Mouse (Mus musculus) liver, adult 2 months (tissue): Measurements from ENCODE around the gene Cyfip1. TPM values are rescaled to one million over a fixed set of nuclear protein-coding genes. Genes with fewer than 3 reads are reported as not detected.
A peak's percentile ranks its signal among the peaks of the same experiment; 100 is the strongest.

Experiments used
- DNase-seq: peaks from one replicate; pipeline ENCODE4 v3.0.0-alpha.2; 2011; ENCODE audit warnings: low read depth, low spot score; ENCODE audit errors: extremely low read depth
- H3K27ac ChIP-seq: fragments of 200-500 bp; replicated peaks from 2 replicates; pipeline ENCODE4 v1.5.1; 2012; ENCODE audit warnings: low read depth, mild to moderate bottlenecking, control low read depth, inconsistent platforms, low read length; ENCODE audit not compliant: insufficient read depth
- H3K27me3 ChIP-seq: fragments of 200-500 bp; 2 replicates; pipeline ENCODE4 v1.6.1; 2012; ENCODE audit warnings: mild to moderate bottlenecking, moderate library complexity, low read length, inconsistent platforms; ENCODE audit not compliant: control insufficient read depth, insufficient read depth
- H3K36me3 ChIP-seq: fragments of 200-500 bp; 2 replicates; pipeline ENCODE4 v1.6.1; 2012; ENCODE audit warnings: low read length, inconsistent platforms; ENCODE audit not compliant: control insufficient read depth, insufficient read depth
- H3K4me1 ChIP-seq: fragments of 200-500 bp; 2 replicates; pipeline ENCODE4 v1.6.1; 2011; ENCODE audit warnings: low read length; ENCODE audit not compliant: control insufficient read depth, insufficient read depth
- H3K4me3 ChIP-seq: fragments of 200-500 bp; 2 replicates; pipeline ENCODE4 v1.5.1; 2011; ENCODE audit warnings: low read depth, mild to moderate bottlenecking, control low read depth, low read length, moderate library complexity; ENCODE audit not compliant: insufficient read depth
- H3K79me2 ChIP-seq: fragments of 200-500 bp; 2 replicates; pipeline ENCODE4 v1.6.1; 2012; ENCODE audit warnings: inconsistent platforms, mild to moderate bottlenecking, low read length, moderate library complexity; ENCODE audit not compliant: control insufficient read depth, insufficient read depth
- H3K9ac ChIP-seq: fragments of 200-500 bp; 2 replicates; pipeline ENCODE4 v1.6.1; 2012; ENCODE audit warnings: low read depth, mild to moderate bottlenecking, control low read depth, inconsistent platforms, low read length
- CTCF ChIP-seq: fragments of 200-500 bp; IDR thresholded peaks from 2 replicates; pipeline ENCODE4 v1.5.1; 2011; ENCODE audit warnings: low read depth, low read length, control low read depth
- POLR2A ChIP-seq: fragments of 200-500 bp; IDR thresholded peaks from 2 replicates; pipeline ENCODE4 v1.6.1; 2011; ENCODE audit warnings: low read length, control low read depth; ENCODE audit not compliant: insufficient read depth; ENCODE audit errors: extremely low read depth
- WGBS: fragments of 180-500 bp; shearing (Covaris S2); methylation state at CpG from one replicate; pipeline ENCODE4 v1.1.7; 2018; 5-methylcytosine and 5-hydroxymethylcytosine counted together
- polyA plus RNA-seq: library from polyadenylated mRNA; depleted of rRNA; stranded (reverse); fragments of >200 nt; gene quantifications from 2 replicates; pipeline ENCODE4 v1.2.3, GENCODE M21; 2012; rRNA removed
- total RNA-seq: library from RNA; depleted of rRNA; stranded (reverse); fragments of >200 nt; gene quantifications from 2 replicates; pipeline ENCODE4 v1.2.3, GENCODE M21; 2014; rRNA removed

Cyfip1 gene
- total and polyA plus RNA-seq, 2 experiments = 17.3 to 45.0 TPM

DNA sequence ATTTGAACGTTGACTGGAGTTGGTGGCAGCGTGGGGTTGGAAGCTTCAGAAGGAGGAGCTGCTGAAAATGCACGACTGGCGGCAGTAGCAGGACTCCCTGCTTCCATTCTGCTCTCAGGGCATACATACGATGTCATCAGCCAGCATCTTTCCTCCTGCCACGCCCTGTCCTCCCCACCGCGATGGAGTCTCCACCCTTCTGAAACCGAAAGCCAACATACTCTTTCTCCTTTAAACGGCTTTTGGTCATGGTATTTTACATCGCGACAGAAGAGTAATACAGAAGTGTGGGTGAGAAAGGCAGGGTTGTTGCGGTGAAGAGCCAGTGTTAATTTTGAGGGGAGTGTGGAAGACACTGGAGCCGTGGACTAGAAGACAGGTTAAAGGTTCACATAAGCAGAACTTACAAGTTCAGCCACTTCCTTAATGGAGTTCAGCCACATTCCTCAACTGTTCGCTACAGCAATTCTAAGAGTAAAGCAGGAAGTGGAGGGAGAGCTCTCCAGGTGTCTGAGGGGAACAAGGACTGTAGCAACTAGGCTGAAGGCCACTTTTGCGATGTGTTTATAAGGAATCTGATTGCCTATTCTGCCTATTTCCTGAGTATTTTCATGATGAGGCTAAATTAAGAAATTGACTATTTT, 126.8 kb downstream of the Cyfip1 start:
- Histone ChIP-seq H3K9ac (no peak overlapping the region), H3K27me3 (no peaks in the 10 kb centered on the region), H3K27ac (no peak overlapping the region), H3K79me2 (no peaks in the 10 kb centered on the region), H3K36me3 (no peaks in the 10 kb centered on the region), H3K4me1 (peaks cover 4% of the 10 kb centered on the region; the same call in 1 of the 2 replicates), H3K4me3 (peak overlapping the region; percentile 37)
- WGBS = 56% methylated on average over 16 of the region's 16 CpGs
- TF ChIP-seq CTCF (no peak), POLR2A (no peak)
- DNase-seq = no peak

DNA sequence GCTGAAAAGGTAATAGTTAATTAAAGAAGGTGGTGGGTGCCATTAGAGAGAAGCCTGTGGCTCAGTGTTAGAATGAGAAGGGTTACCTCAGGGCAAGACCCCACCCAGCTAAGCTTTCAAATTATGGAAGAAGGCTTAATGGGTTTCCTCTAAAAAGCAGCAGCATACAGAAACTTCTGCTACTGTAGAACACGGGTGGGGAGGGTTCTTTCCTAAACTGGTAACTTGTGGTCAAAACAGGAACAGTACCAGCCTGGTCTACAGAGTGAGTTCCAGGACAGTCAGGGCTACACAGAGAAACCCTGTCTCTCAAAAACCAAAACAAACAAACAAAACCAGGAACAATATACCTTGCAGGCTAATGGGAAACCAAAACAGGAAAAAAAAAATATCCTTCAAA, 127.9 kb downstream of the Cyfip1 start:
- WGBS = 83% methylated on average over 1 of the region's 1 CpGs
- Histone ChIP-seq H3K4me1 (peaks cover 4% of the 10 kb centered on the region; the same call in 1 of the 2 replicates), H3K9ac (no peak overlapping the region), H3K27ac (no peak overlapping the region), H3K79me2 (no peaks in the 10 kb centered on the region), H3K27me3 (no peaks in the 10 kb centered on the region), H3K4me3 (no peak overlapping the region), H3K36me3 (no peaks in the 10 kb centered on the region)
- no peak for TF ChIP-seq CTCF
- TF ChIP-seq POLR2A = no peak
- DNase-seq = no peak

DNA sequence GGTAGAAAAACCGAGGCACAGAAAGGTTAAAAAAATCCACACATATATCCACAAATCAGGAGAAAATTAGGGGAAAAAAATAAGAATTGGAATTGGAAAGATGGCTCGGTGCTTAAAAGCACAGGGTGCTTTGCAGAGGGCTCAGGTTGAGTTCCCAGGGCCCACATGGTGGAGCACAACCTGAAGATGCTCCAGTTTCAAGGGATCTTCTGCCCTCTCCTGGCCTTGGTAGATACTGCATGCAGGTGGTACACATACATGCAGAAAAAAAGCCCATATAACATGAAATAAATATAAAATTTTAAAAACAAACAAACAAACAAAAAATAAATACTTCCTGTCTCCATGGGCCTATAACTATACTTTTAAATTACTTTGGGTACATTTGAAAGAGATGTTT, 132.9 kb downstream of the Cyfip1 start:
- H3K79me2 ChIP-seq = no peaks in the 10 kb centered on the region
- H3K9ac ChIP-seq = no peak overlapping the region
- H3K27me3 ChIP-seq = no peaks in the 10 kb centered on the region
- WGBS = 94% methylated on average over 2 of the region's 2 CpGs
- no peaks in the 10 kb centered on the region for H3K4me1 ChIP-seq
- no peak overlapping the region for H3K4me3 ChIP-seq
- H3K27ac ChIP-seq = no peak overlapping the region
- TF ChIP-seq CTCF (peak; percentile 22; the same call in 1 of the 2 replicates), POLR2A (no peak)
- no peak for DNase-seq
- no peaks in the 10 kb centered on the region; the same call in 1 of the 2 replicates for H3K36me3 ChIP-seq

DNA sequence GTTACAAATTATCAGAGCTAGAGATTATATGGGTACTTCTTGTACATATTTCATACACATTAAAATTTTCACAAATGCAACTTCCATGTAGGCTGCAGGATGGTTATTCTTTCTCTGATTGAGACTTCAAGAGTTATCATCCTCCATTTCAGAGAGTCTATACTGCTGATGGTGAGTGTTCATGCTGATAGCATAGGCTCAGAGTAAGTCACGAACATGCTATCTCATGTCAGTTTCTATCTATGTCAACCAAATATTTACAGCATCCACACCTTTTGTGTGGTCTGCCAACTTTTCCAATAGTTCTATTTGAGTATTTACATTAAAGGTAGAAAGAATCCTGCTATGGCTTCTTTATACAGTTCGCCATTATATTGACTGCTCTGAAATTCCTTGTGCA, 140.0 kb downstream of the Cyfip1 start:
- Histone ChIP-seq H3K27me3 (no peaks in the 10 kb centered on the region), H3K4me3 (no peak overlapping the region), H3K79me2 (no peaks in the 10 kb centered on the region; the same call in 1 of the 2 replicates), H3K9ac (no peak overlapping the region), H3K27ac (no peak overlapping the region), H3K36me3 (no peaks in the 10 kb centered on the region; the same call in 1 of the 2 replicates), H3K4me1 (no peaks in the 10 kb centered on the region)
- TF ChIP-seq POLR2A (no peak), CTCF (no peak)
- WGBS = 98% methylated on average over 2 of the region's 2 CpGs
- no peak for DNase-seq

Other genes with a start within 250 kb of the Cyfip1 start
- gene Siglech, start 73.6 kb upstream of the Cyfip1 start, total RNA-seq = 0.28 and 0.54 TPM in 2 replicates
- 0.52 and 0.93 TPM in 2 replicates for gene Siglech, start 73.6 kb upstream of the Cyfip1 start, polyA plus RNA-seq
- 3.6 and 5.1 TPM in 2 replicates for gene Tubgcp5, start 47.6 kb upstream of the Cyfip1 start, total RNA-seq
- 1.2 and 1.5 TPM in 2 replicates for gene Tubgcp5, start 47.6 kb upstream of the Cyfip1 start, polyA plus RNA-seq
- 17.8 and 19.5 TPM in 2 replicates for gene Nipa2, start 120.7 kb downstream of the Cyfip1 start, total RNA-seq
- gene Nipa2, start 120.7 kb downstream of the Cyfip1 start, polyA plus RNA-seq = 7.2 and 9.3 TPM in 2 replicates
- 1.9 and 2.9 TPM in 2 replicates for gene Nipa1, start 178.2 kb downstream of the Cyfip1 start, total RNA-seq
- gene Nipa1, start 178.2 kb downstream of the Cyfip1 start, polyA plus RNA-seq = 0.98 and 1.1 TPM in 2 replicates
- gene Herc2, start 208.5 kb downstream of the Cyfip1 start, total RNA-seq = 15.9 and 19.1 TPM in 2 replicates
- 7.9 and 9.8 TPM in 2 replicates for gene Herc2, start 208.5 kb downstream of the Cyfip1 start, polyA plus RNA-seq